In the genomic region with DNA sequence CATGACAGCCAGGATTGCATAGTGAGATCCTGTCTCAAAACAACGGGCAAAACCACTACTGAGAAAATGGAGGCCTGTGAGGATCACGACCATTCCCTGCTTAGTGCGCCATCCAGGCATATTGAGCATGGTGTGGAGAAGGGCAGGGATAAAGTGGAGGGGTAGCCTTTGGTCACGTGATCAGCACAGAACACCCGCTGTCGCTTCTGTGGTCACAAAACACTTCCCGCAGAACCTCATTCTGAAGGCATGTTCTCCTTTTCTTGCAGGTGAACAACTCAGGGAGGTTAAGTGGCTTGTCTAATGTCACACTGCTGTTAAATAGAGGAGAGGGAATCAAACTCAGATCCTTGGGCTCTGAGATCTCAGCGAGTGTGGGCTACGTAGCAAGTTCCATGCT, we compare ENCODE assay signal across 30 mouse cellular contexts. TPM values are rescaled to one million over a fixed set of nuclear protein-coding genes. Genes with fewer than 3 reads are reported as not detected.
DNase-seq lines count a peak whose midpoint lies in the region; ATAC-seq and TF ChIP-seq lines count a peak whose summit lies in the region.
"Had no signal": no experiment of that assay in that cellular context is flagged by ENCODE, and none has a peak within 500 bp of the region (broad histone marks: within the 10 kb centered on the region; RNA-seq: fewer than 3 reads in every experiment).

No protein-coding gene starts in this region.

- TF ChIP-seq POLR2A in spleen, adult 2 months (IDR thresholded peaks at IDR 0.05; ENCODE audit: low read depth, low read length) = no peak

- peak overlapping the region; percentile 89 for H3K27ac ChIP-seq in spleen, adult 2 months (ENCODE audit: insufficient read depth, low read length)
- H3K27ac ChIP-seq in midbrain, embryonic 10.5 days (replicated peaks) = no peak overlapping the region
- H3K27ac ChIP-seq: embryonic facial prominence, embryonic 10.5 days; embryonic facial prominence, embryonic 13.5 days; forebrain, embryonic 10.5 days; forebrain, embryonic 13.5 days; heart, embryonic 10.5 days; heart, embryonic 13.5 days; hindbrain, embryonic 12.5 days; hindbrain, embryonic 15.5 days had no signal

- no peaks in the 10 kb centered on the region for H3K9me3 ChIP-seq in midbrain, embryonic 10.5 days (replicated peaks)
- H3K9me3 ChIP-seq: embryonic facial prominence, embryonic 10.5 days; embryonic facial prominence, embryonic 13.5 days; forebrain, embryonic 10.5 days; forebrain, embryonic 13.5 days; heart, embryonic 10.5 days; heart, embryonic 13.5 days; hindbrain, embryonic 12.5 days; hindbrain, embryonic 15.5 days had no signal

- H3K4me1 ChIP-seq in spleen, adult 2 months (ENCODE audit: control insufficient read depth, insufficient read depth, insufficient read length) = peaks cover 41% of the 10 kb centered on the region; the same call in 1 of the 2 replicates
- H3K4me1 ChIP-seq in midbrain, embryonic 10.5 days = no peaks in the 10 kb centered on the region
- H3K4me1 ChIP-seq: embryonic facial prominence, embryonic 13.5 days; forebrain, embryonic 10.5 days; forebrain, embryonic 13.5 days; heart, embryonic 10.5 days; heart, embryonic 13.5 days; hindbrain, embryonic 12.5 days; hindbrain, embryonic 15.5 days had no signal

- WGBS in spleen, adult 2 months = 32% methylated on average over 9 of the region's 9 CpGs
- WGBS in midbrain, embryonic 10.5 days = 93% methylated on average over 9 of the region's 9 CpGs

- no peak for DNase-seq in spleen, adult 2 months (ENCODE audit: low read depth in 1 of 2, low spot score in 2 of 2)
- DNase-seq in spleen, adult 12 weeks (ENCODE audit: low spot score) = no peak
- DNase-seq in splenic B cell, adult 2 months (ENCODE audit: low read depth, low spot score) = peak; percentile 45
- no peak for DNase-seq in heart, adult 8-10 months (ENCODE audit: low spot score)
- DNase-seq in midbrain, embryonic 10.5 days (ENCODE audit: low spot score) = no peak
- DNase-seq: adrenal gland, postnatal 10 days; adrenal gland, postnatal 36 days; cerebellum, adult 18-20 months; cerebellum, adult 9-10 months; cerebellum, postnatal 14 days; gastrocnemius, postnatal 10 days; heart, adult 18-20 months; heart, postnatal 14 days; heart, postnatal 4 days had no signal

- H3K27me3 ChIP-seq in spleen, adult 2 months (ENCODE audit: control insufficient read depth, insufficient read depth, low read length) = no peaks in the 10 kb centered on the region
- H3K27me3 ChIP-seq in splenic B cell, adult 2 months (ENCODE audit: control insufficient read depth, insufficient read depth, low read length, poor library complexity, severe bottlenecking) = no peaks in the 10 kb centered on the region
- no peaks in the 10 kb centered on the region; the same call in 1 of the 2 replicates for H3K27me3 ChIP-seq in midbrain, embryonic 10.5 days (ENCODE audit: low read depth, poor library complexity, severe bottlenecking)
- H3K27me3 ChIP-seq: forebrain, embryonic 13.5 days; hindbrain, embryonic 12.5 days; hindbrain, embryonic 15.5 days had no signal

- peak; percentile 28 for ATAC-seq in granulocyte monocyte progenitor cell, adult 5-6 weeks (replicated peaks; ENCODE audit: poor library complexity, severe bottlenecking)
- ATAC-seq in megakaryocyte progenitor cell, adult 5-6 weeks (replicated peaks; ENCODE audit: poor library complexity) = peak; percentile 24; the same call in 1 of the 2 replicates
- ATAC-seq in erythroblast, adult 5-6 weeks (replicated peaks; ENCODE audit: low FRiP score, poor library complexity, severe bottlenecking) = no peak
- ATAC-seq: activated CD4-positive, CD25-positive, alpha-beta regulatory T cell, adult 4 months; forebrain, embryonic 13.5 days; forebrain, embryonic 16.5 days had no signal

- TF ChIP-seq CTCF in spleen, adult 2 months (IDR thresholded peaks at IDR 0.05; ENCODE audit: extremely low read depth, insufficient read depth, insufficient read length, insufficient replicate concordance) = no peak

- H3K4me3 ChIP-seq in spleen, adult 2 months (ENCODE audit: extremely low read depth, insufficient read depth, insufficient read length) = no peak overlapping the region
- no peak overlapping the region for H3K4me3 ChIP-seq in midbrain, embryonic 10.5 days
- H3K4me3 ChIP-seq: embryonic facial prominence, embryonic 10.5 days; embryonic facial prominence, embryonic 13.5 days; forebrain, embryonic 10.5 days; forebrain, embryonic 13.5 days; heart, embryonic 10.5 days; heart, embryonic 13.5 days; hindbrain, embryonic 12.5 days; hindbrain, embryonic 15.5 days had no signal

- H3K36me3 ChIP-seq in spleen, adult 2 months (ENCODE audit: control insufficient read depth, insufficient read depth, low read length) = no peaks in the 10 kb centered on the region
- no peaks in the 10 kb centered on the region for H3K36me3 ChIP-seq in splenic B cell, adult 2 months (ENCODE audit: control insufficient read depth, insufficient read depth, low read length, poor library complexity, severe bottlenecking)
- H3K36me3 ChIP-seq in midbrain, embryonic 10.5 days = no peaks in the 10 kb centered on the region
- H3K36me3 ChIP-seq: embryonic facial prominence, embryonic 10.5 days; embryonic facial prominence, embryonic 13.5 days; forebrain, embryonic 10.5 days; heart, embryonic 10.5 days; heart, embryonic 13.5 days; hindbrain, embryonic 12.5 days; hindbrain, embryonic 15.5 days had no signal

RNA-seq across cellular contexts. Expression of gene Slc25a28, which starts 29.2 kb away (rescaled TPM):
- polyA plus RNA-seq in spleen, adult 2 months (2012; rRNA removed) = 56.4 and 76.9 TPM in 2 replicates
- 47.1 and 50.0 TPM in 2 replicates for total RNA-seq in granulocyte monocyte progenitor cell, adult 5-6 weeks (2014; fragmentation: Nextera tagmentation)
- 36.0 and 36.1 TPM in 2 replicates for total RNA-seq in granulocyte monocyte progenitor cell, adult 5-6 weeks (2017)
- 26.6 and 29.2 TPM in 2 replicates for total RNA-seq in megakaryocyte progenitor cell, adult 5-6 weeks (2015)
- 39.5 and 43.3 TPM in 2 replicates for total RNA-seq in megakaryocyte progenitor cell, adult 5-6 weeks (2017)
- 3.8 and 12.1 TPM in 2 replicates for total RNA-seq in erythroblast, adult 5-6 weeks (2015; ENCODE audit: low replicate concordance)
- 9.7 and 10.9 TPM in 2 replicates for total RNA-seq in erythroblast, adult 5-6 weeks (2017; ENCODE audit: low replicate concordance)
- total RNA-seq in heart, adult 8-10 months (2022) = 10 to 100 TPM; 24.8 to 29.5 (median 27.4) TPM
- polyA plus RNA-seq in midbrain, embryonic 10.5 days (2016; fragmentation: Nextera tagmentation; extraction: Ambion mirVana) = 10.3 and 11.5 TPM in 2 replicates

RNA-seq across cellular contexts. Expression of gene Nkx2-3, which starts 33.4 kb away (rescaled TPM):
- polyA plus RNA-seq in spleen, adult 2 months (2012; rRNA removed) = 7.4 and 11.6 TPM in 2 replicates
- total RNA-seq in granulocyte monocyte progenitor cell, adult 5-6 weeks (2014; fragmentation: Nextera tagmentation) = not detected in 2 replicates
- not detected in 2 replicates for total RNA-seq in granulocyte monocyte progenitor cell, adult 5-6 weeks (2017)
- 0.32 and 0.64 TPM in 2 replicates for total RNA-seq in megakaryocyte progenitor cell, adult 5-6 weeks (2015)
- total RNA-seq in megakaryocyte progenitor cell, adult 5-6 weeks (2017) = 1.4 TPM in 1 of 2 replicates, not detected in the other
- 1.7 TPM in 1 of 2 replicates, not detected in the other for total RNA-seq in erythroblast, adult 5-6 weeks (2015; ENCODE audit: low replicate concordance)
- total RNA-seq in erythroblast, adult 5-6 weeks (2017; ENCODE audit: low replicate concordance) = not detected in 2 replicates
- total RNA-seq in heart, adult 8-10 months (2022) = not detected
- 0.21 and 0.42 TPM in 2 replicates for polyA plus RNA-seq in midbrain, embryonic 10.5 days (2016; fragmentation: Nextera tagmentation; extraction: Ambion mirVana)
- total RNA-seq: adrenal gland, postnatal 36 days; gastrocnemius, adult 18-20 months; gastrocnemius, postnatal 10 days; gastrocnemius, postnatal 4 days; heart, adult 18-20 months; heart, postnatal 14 days; heart, postnatal 4 days had no signal
- polyA plus RNA-seq: activated CD4-positive, CD25-positive, alpha-beta regulatory T cell, adult 4 months; heart, embryonic 13.5 days; heart, embryonic 16.5 days had no signal

RNA-seq across cellular contexts. Expression of gene Entpd7, which starts 44.0 kb away (rescaled TPM):
- 3.5 and 4.6 TPM in 2 replicates for polyA plus RNA-seq in spleen, adult 2 months (2012; rRNA removed)
- total RNA-seq in granulocyte monocyte progenitor cell, adult 5-6 weeks (2014; fragmentation: Nextera tagmentation) = 22.0 and 23.1 TPM in 2 replicates
- 7.0 and 12.3 TPM in 2 replicates for total RNA-seq in granulocyte monocyte progenitor cell, adult 5-6 weeks (2017)
- 20.7 and 21.7 TPM in 2 replicates for total RNA-seq in megakaryocyte progenitor cell, adult 5-6 weeks (2015)
- total RNA-seq in megakaryocyte progenitor cell, adult 5-6 weeks (2017) = 5.3 and 9.3 TPM in 2 replicates
- 3.8 and 4.4 TPM in 2 replicates for total RNA-seq in erythroblast, adult 5-6 weeks (2015; ENCODE audit: low replicate concordance)
- 1.1 TPM in 2 replicates for total RNA-seq in erythroblast, adult 5-6 weeks (2017; ENCODE audit: low replicate concordance)
- total RNA-seq in heart, adult 8-10 months (2022) = 1 to 10 TPM; 1.6 to 2.6 (median 2.1) TPM
- polyA plus RNA-seq in midbrain, embryonic 10.5 days (2016; fragmentation: Nextera tagmentation; extraction: Ambion mirVana) = 9.7 TPM in 2 replicates
